Mouse (Mus musculus): ENCODE results near the gene Mfsd5. TPM values are rescaled to one million over a fixed set of nuclear protein-coding genes. Genes with fewer than 3 reads are reported as not detected.

The Mfsd5 gene
- polyA plus RNA-seq, 1 experiment from 2014 or later = 60.1 TPM

DNA sequence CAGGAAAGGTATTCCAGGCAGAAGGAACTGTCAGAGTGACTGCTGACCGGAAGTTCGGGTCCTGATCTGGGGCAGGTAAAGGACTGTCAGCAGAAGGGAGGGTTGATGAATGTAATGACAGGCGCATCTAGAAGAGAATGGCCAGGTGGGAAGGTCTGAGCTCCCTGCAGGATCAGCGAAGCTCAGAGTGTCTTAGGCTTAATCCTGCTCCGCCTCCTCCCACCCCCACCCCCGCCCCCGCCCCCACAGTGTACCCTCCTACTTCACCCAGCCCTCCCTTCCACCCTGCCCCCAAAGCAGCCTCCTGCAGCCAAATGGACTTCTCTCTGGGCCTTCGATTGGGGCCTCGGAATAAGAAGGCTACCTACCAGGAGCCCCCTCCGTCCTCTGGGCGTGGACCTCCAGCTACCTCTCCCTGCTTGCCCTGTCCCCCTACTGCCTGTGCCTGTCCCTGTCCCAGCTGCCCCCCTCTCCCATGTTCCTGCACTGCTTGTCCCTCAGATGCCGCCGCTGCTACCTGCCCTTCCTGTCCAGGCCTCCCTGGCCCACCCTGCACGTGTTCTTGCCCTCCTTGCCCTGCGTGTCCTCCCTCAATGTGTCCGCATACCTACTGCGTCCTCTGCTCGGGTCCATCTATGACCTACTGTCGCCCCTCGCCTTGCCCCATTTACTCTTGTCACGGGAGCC is 8.8 kb upstream of the Mfsd5 start, which contains the start of gene Gm9918:
Gm9918 (plus strand) TSS at position 290 of the 687 bp plus-strand sequence.
- Histone ChIP-seq H3K4me2 (replicated peaks) (peak within 1 kb of the TSS; percentile 55), H3K27ac (no peak within 1 kb of the TSS), H3K36me3 (no peaks in the 10 kb centered on the region), H3K9me3 (no peaks in the 10 kb centered on the region), H3K4me3 (peak within 1 kb of the TSS; percentile 35), H3K9ac (peak within 1 kb of the TSS; percentile 52), H3K27me3 (no peaks in the 10 kb centered on the region), H3K4me1 (peaks cover 20% of the 10 kb centered on the region)
- WGBS = 7% methylated on average over 21 of the region's 21 CpGs
- ATAC-seq (ENCODE audit: insufficient number of reproducible peaks, insufficient read depth, low FRiP score, low TSS enrichment) = peak; percentile 57; the same call in 1 of the 2 replicates

DNA sequence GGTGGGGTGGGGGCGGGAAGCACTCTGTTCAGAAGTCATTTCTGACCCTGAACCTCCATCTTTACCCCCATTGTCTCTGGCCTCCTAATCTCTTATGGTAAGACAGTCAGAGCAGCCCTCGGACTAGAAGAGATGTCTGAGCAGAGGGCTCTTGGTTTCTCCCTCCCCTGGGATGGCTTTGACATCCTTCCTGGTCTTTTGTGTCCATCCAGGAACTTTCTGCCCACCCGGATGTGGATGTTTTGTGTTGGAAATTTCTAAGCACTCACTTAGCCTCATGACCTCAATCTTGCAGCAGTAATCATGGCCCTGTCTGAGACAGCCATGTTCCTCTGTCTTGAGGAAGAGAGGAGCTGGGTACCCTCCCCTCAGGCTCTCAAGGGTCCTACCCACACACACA is 7.8 kb upstream of the Mfsd5 start:
- Histone ChIP-seq H3K27ac (peak overlapping the region; percentile 37; the same call in 1 of the 2 replicates), H3K9me3 (no peaks in the 10 kb centered on the region), H3K27me3 (no peaks in the 10 kb centered on the region), H3K36me3 (no peaks in the 10 kb centered on the region), H3K4me2 (replicated peaks) (peak overlapping the region; percentile 55), H3K4me3 (no peak overlapping the region), H3K4me1 (peaks cover 20% of the 10 kb centered on the region), H3K9ac (no peak overlapping the region)
- 34% methylated on average over 3 of the region's 3 CpGs for WGBS
- no peak for ATAC-seq (ENCODE audit: insufficient number of reproducible peaks, insufficient read depth, low FRiP score, low TSS enrichment)

DNA sequence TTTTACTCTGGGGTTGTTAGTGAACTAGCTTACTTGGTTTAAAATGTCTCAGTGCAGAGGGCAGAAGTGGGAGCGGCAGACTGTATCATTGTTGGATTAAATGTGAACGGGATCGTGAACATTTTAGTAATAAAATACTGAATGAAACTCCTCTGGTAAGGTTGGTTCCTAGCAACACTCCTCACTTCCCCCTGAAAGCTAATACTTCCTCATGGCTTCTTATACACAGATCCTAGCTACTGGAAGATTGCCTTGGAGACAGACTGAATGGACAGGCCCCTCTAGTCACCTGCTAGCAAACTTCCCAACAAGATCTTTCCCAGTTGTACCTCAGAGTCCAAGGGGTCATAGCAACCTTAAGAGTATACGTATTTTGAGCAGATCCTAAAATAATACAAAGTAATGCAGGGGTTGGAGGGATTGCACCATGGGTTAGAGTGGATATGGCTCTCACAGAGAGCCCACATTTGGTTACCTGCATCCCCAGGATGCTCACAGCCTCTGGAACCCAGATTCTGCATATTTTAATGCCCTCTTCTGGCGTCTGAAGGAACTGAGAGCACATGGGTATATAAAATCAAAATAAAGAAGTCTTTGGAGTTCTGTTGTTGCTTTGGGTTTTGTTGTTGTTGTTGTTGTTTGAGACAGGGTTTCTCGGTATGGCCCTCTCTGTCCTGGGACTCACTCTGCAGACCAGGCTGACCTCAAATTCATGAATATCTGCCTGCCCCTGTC is 5.1 kb upstream of the Mfsd5 start:
- peaks cover 20% of the 10 kb centered on the region for H3K4me1 ChIP-seq
- no peak overlapping the region for H3K4me3 ChIP-seq
- H3K9me3 ChIP-seq = no peaks in the 10 kb centered on the region
- H3K36me3 ChIP-seq = no peaks in the 10 kb centered on the region
- no peak overlapping the region for H3K9ac ChIP-seq
- no peak overlapping the region for H3K27ac ChIP-seq
- 73% methylated on average over 6 of the region's 6 CpGs for WGBS
- H3K4me2 ChIP-seq (replicated peaks) = no peak overlapping the region
- no peaks in the 10 kb centered on the region for H3K27me3 ChIP-seq
- ATAC-seq (ENCODE audit: insufficient number of reproducible peaks, insufficient read depth, low FRiP score, low TSS enrichment) = no peak

DNA sequence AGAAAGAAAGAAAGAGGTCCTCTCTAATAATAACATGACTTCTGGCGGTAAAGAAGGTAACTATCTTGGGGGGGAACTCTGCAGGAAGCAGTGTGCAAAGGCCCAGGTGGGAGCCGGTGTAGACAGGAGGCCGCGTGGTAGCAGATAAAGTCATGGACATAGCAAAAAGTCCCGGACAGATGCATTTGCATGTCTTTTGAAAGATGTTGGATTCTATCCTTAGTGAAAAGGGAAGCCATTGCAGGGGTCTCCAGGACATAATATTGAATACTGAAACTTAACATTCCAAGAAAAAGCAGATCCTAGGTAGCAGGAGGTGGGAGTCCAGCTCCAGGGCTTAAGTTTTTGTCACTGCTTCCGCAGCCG is 545 bp upstream of the Mfsd5 start:
- Histone ChIP-seq H3K4me2 (replicated peaks) (peak overlapping the region; percentile 70), H3K9ac (peak overlapping the region; percentile 66), H3K27me3 (no peaks in the 10 kb centered on the region), H3K4me1 (peaks cover 9% of the 10 kb centered on the region), H3K27ac (peak overlapping the region; percentile 80), H3K36me3 (peaks cover 20% of the 10 kb centered on the region), H3K9me3 (no peaks in the 10 kb centered on the region), H3K4me3 (peak overlapping the region; percentile 75)
- 28% methylated on average over 7 of the region's 7 CpGs for WGBS
- ATAC-seq (ENCODE audit: insufficient number of reproducible peaks, insufficient read depth, low FRiP score, low TSS enrichment) = no peak; the same call in 1 of the 2 replicates

DNA sequence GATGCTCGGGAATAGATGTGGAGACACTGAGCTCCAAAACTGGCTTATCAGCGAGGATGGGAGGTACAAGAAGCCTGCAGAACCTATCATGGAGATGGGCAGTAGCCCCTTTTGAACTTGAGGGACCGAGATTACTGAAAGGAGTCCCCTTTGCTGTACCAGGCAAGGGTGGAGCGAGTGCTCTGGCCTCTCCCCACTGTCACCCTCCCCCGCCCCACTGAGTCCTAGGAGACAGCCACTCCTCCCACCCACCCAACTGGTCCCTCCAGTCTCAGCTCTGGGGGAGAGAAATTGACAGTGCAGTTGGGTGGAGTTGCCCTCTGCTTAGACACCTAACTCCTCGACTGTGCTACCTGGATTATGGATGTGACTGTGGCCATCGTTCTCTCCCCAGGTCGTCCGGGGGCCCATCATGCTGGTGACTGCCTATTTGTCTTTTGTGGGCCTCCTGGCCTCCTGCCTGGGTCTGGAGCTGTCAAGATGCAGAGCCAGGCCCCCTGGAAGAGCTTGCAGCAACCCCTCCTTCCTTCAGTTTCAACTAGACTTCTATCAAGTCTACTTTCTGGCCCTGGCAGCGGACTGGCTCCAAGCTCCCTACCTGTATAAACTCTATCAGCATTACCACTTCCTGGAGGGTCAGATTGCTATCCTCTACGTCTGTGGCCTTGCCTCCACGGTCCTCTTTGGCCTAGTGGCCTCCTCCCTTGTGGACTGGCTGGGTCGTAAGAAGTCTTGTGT is 698 bp downstream of the Mfsd5 start:
- ATAC-seq (ENCODE audit: insufficient number of reproducible peaks, insufficient read depth, low FRiP score, low TSS enrichment) = peak; percentile 5; the same call in 1 of the 2 replicates
- Histone ChIP-seq H3K27me3 (no peaks in the 10 kb centered on the region), H3K4me3 (peak overlapping the region; percentile 75), H3K9me3 (no peaks in the 10 kb centered on the region), H3K4me2 (replicated peaks) (peak overlapping the region; percentile 70), H3K36me3 (peaks cover 20% of the 10 kb centered on the region), H3K4me1 (peaks cover 9% of the 10 kb centered on the region), H3K27ac (peak overlapping the region; percentile 80), H3K9ac (peak overlapping the region; percentile 74)
- 28% methylated on average over 13 of the region's 13 CpGs for WGBS

DNA sequence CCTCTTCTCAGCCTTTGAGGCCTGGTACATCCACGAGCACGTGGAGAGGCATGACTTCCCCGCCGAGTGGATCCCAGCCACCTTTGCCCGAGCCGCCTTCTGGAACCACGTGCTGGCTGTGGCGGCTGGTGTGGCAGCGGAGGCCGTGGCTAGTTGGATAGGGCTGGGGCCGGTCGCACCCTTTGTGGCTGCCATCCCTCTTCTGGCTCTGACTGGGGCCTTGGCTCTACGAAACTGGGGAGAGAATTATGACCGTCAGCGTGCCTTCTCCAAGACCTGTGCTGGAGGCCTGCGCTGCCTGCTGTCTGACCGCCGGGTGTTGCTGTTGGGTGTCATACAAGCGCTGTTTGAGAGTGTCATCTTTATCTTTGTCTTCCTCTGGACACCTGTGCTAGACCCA is 1.4 kb downstream of the Mfsd5 start:
- WGBS = 96% methylated on average over 19 of the region's 19 CpGs
- no peaks in the 10 kb centered on the region for H3K27me3 ChIP-seq
- no peak for ATAC-seq (ENCODE audit: insufficient number of reproducible peaks, insufficient read depth, low FRiP score, low TSS enrichment)
- H3K4me2 ChIP-seq (replicated peaks) = peak overlapping the region; percentile 70
- H3K4me1 ChIP-seq = peaks cover 9% of the 10 kb centered on the region
- no peak overlapping the region; the same call in 1 of the 2 replicates for H3K9ac ChIP-seq
- peaks cover 20% of the 10 kb centered on the region for H3K36me3 ChIP-seq
- no peaks in the 10 kb centered on the region for H3K9me3 ChIP-seq
- H3K27ac ChIP-seq = peak overlapping the region; percentile 80; the same call in 1 of the 2 replicates
- H3K4me3 ChIP-seq = peak overlapping the region; percentile 75

DNA sequence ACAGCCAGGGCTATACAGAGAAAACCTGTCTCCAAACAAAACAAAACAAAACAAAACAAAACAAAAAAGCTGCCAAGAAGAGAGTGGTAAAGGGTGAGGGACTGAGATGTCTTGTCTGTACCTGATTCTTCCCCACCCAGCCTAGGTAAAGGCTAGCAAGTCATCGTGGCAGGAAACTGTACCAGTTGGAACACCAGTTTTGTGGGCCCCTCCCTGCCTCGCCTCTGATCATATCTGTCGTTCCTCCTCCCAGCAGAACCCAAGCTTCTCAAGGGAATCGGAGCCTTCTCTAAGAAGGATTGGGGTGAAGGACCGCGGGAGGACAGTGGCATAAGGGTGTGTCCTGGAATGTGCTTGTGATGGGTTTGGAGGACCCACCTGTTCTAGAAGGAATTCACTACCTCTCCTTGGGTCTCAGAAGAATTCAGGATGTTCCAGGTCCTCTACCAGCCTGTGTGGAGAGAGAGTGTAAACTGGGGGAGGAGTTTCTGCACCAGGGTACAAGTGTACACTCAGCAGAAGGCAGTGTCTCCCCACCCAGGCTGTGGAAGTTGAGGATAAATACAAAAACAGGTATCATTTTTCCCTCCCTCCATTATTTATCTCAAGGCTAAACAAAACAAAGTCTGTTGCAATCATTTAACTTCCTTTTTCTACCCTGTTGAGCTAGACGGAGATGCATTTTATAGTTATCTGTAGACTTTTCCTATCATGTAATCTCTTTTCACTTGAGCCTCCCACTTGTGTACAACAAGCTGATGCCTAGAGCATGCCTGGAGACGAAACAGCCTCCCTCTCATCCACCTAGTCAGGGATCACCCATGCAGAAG is 3.4 kb downstream of the Mfsd5 start:
- H3K9me3 ChIP-seq = no peaks in the 10 kb centered on the region
- peaks cover 9% of the 10 kb centered on the region for H3K4me1 ChIP-seq
- H3K27ac ChIP-seq = no peak overlapping the region
- no peak overlapping the region for H3K4me3 ChIP-seq
- H3K36me3 ChIP-seq = peaks cover 20% of the 10 kb centered on the region
- H3K9ac ChIP-seq = no peak overlapping the region
- ATAC-seq (ENCODE audit: insufficient number of reproducible peaks, insufficient read depth, low FRiP score, low TSS enrichment) = no peak
- no peak overlapping the region for H3K4me2 ChIP-seq (replicated peaks)
- WGBS = 81% methylated on average over 8 of the region's 8 CpGs
- no peaks in the 10 kb centered on the region for H3K27me3 ChIP-seq

DNA sequence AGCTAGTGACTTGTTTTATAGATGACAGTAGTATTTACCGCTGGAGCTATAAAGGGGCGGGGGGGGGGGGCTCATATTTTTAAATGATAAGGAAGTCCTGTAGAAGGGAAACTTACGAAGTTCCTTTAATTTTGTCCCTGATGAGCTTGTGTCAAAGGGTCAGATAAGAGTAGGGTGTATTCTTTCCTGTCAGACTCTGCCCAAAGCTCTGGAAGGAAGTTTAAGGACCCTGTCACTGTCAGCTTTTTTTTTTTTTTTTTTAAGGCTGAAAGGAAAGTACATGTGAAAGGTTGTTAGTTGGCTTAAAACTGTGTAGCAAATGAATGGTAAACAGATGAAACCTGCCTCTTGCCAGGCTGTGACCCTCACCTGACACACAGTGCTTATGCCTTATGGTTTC is 4.4 kb downstream of the Mfsd5 start:
- peaks cover 20% of the 10 kb centered on the region for H3K36me3 ChIP-seq
- peaks cover 9% of the 10 kb centered on the region for H3K4me1 ChIP-seq
- H3K4me3 ChIP-seq = no peak overlapping the region
- WGBS = 70% methylated on average over 3 of the region's 3 CpGs
- H3K4me2 ChIP-seq (replicated peaks) = no peak overlapping the region
- no peaks in the 10 kb centered on the region for H3K27me3 ChIP-seq
- no peaks in the 10 kb centered on the region for H3K9me3 ChIP-seq
- ATAC-seq (ENCODE audit: insufficient number of reproducible peaks, insufficient read depth, low FRiP score, low TSS enrichment) = no peak
- H3K27ac ChIP-seq = no peak overlapping the region
- no peak overlapping the region for H3K9ac ChIP-seq

DNA sequence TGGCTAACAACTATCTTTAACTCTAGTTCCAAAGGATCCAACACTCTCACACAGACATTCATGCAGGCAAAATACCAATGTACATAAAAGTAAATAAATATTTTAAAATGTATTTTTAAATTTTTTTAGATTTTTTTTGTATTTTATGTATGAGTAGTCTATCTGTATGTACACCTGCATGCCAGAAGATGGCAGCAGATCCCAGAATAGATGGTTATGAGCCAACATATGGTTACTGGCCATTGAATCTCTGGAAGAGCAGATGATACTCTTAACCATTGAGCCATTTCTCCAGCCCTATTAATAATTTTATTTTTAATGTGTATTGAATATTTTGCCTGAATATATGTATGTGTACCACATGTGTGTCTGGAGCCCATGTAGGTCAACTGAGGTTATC is 8.1 kb downstream of the Mfsd5 start:
- Histone ChIP-seq H3K4me3 (no peak overlapping the region), H3K4me1 (no peaks in the 10 kb centered on the region), H3K36me3 (0 out of 2 replicates have a peak, but pooled peaks cover 2% of the 10 kb centered on the region)

DNA sequence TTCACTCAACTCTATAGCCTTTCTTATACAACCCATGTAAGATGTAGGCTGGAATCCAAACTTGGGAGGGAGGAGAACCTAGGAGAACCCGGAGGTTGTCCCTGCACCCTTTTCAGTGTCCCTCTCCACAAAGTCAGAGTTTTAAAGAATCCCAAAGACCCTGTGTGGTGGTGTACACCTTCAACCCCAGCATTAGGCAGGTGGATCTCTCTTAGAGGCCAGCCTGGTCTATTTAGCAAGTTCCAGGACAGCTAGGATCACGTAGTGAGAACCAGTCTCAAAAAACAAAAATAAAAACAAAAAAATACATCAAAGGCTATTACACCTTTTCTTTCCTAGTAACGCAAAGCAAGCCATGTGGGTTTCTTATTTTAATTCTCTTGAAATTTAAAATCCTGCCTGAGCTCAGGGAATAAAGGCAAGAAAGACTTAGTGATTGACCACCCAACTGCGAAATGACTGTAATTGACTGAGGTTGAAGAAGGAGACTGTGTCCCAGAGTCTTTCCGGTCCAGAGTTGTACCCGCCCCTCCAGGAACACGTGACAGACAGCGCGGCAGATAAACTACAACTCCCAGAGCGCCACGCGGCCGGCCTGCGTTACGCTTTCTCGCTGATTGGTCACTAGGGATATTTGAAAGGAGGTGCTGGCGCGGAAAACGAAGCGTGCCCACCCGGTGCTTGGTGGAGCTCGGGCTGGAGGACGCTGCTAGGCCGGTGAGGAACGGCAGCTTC is 16.5 kb downstream of the Mfsd5 start, which contains the start of gene Espl1:
Espl1 (plus strand) TSS at position 634 of the 735 bp plus-strand sequence.
- H3K9me3 ChIP-seq = no peaks in the 10 kb centered on the region
- no peaks in the 10 kb centered on the region for H3K27me3 ChIP-seq
- H3K4me2 ChIP-seq (replicated peaks) = peak within 1 kb of the TSS; percentile 91
- H3K9ac ChIP-seq = peak within 1 kb of the TSS; percentile 65
- peaks cover 22% of the 10 kb centered on the region for H3K36me3 ChIP-seq
- 7% methylated on average over 25 of the region's 25 CpGs for WGBS
- ATAC-seq (ENCODE audit: insufficient number of reproducible peaks, insufficient read depth, low FRiP score, low TSS enrichment) = peak; percentile 95
- 0 out of 2 replicates have a peak, but pooled peaks cover 9% of the 10 kb centered on the region for H3K4me1 ChIP-seq
- peak within 1 kb of the TSS; percentile 50; the same call in 1 of the 2 replicates for H3K27ac ChIP-seq
- H3K4me3 ChIP-seq = peak within 1 kb of the TSS; percentile 82

More for the DNA sequence above, 8.1 kb downstream of the Mfsd5 start:
- H3K4me2 ChIP-seq (replicated peaks) = no peak overlapping the region
- H3K27ac ChIP-seq = no peak overlapping the region
- ATAC-seq (ENCODE audit: insufficient number of reproducible peaks, insufficient read depth, low FRiP score, low TSS enrichment) = no peak
- no peak overlapping the region for H3K9ac ChIP-seq
- no peaks in the 10 kb centered on the region for H3K27me3 ChIP-seq
- no peaks in the 10 kb centered on the region for H3K9me3 ChIP-seq

All from embryonic facial prominence, embryonic 12.5 days (tissue).